Mouse (Mus musculus): ENCODE data around the gene Fgd3. TPM values are rescaled to one million over a fixed set of nuclear protein-coding genes. Genes with fewer than 3 reads are reported as not detected.

Gene Fgd3
- polyA plus RNA-seq, 1 experiment from 2014 or later: 0.58 TPM

- H3K9ac ChIP-seq (ENCODE audit: low read depth, low read length): no peak overlapping the region
- no peaks in the 10 kb centered on the region for H3K4me1 ChIP-seq (ENCODE audit: control insufficient read depth, insufficient read depth, low read length)
- no peak overlapping the region for H3K4me3 ChIP-seq (ENCODE audit: low read depth, low read length)
- ATAC-seq (ENCODE audit: low read depth) (no peak), DNase-seq (ENCODE audit: low spot score) (no peak)
- no peak overlapping the region for H3K27ac ChIP-seq (replicated peaks; ENCODE audit: low read depth, low read length)
- H3K4me2 ChIP-seq (ENCODE audit: low read depth, low read length): no peak overlapping the region
- WGBS: 82% methylated on average over 6 of the region's 6 CpGs
- H3K9me3 ChIP-seq (ENCODE audit: control insufficient read depth, low read length): peaks cover 5% of the 10 kb centered on the region; the same call in 1 of the 2 replicates
- H3K27me3 ChIP-seq (replicated peaks; ENCODE audit: control insufficient read depth, insufficient read depth, low read length): no peaks in the 10 kb centered on the region
- H3K36me3 ChIP-seq (ENCODE audit: control insufficient read depth, insufficient read depth, low read length): no peaks in the 10 kb centered on the region
These were observed 32.9 kb downstream of the Fgd3 start for GRCm38 (mm10) chr13:49287224-49287623.

- WGBS: 80% methylated on average over 3 of the region's 3 CpGs
- Histone ChIP-seq H3K27me3 (replicated peaks; ENCODE audit: control insufficient read depth, insufficient read depth, low read length) (no peaks in the 10 kb centered on the region), H3K27ac (replicated peaks; ENCODE audit: low read depth, low read length) (no peak overlapping the region), H3K4me1 (ENCODE audit: control insufficient read depth, insufficient read depth, low read length) (no peaks in the 10 kb centered on the region), H3K9me3 (ENCODE audit: control insufficient read depth, low read length) (peaks cover 5% of the 10 kb centered on the region; the same call in 1 of the 2 replicates), H3K4me2 (ENCODE audit: low read depth, low read length) (no peak overlapping the region), H3K4me3 (ENCODE audit: low read depth, low read length) (no peak overlapping the region), H3K36me3 (ENCODE audit: control insufficient read depth, insufficient read depth, low read length) (no peaks in the 10 kb centered on the region), H3K9ac (ENCODE audit: low read depth, low read length) (no peak overlapping the region)
- no peak for DNase-seq (ENCODE audit: low spot score)
- ATAC-seq (ENCODE audit: low read depth): no peak
These were observed 33.4 kb downstream of the Fgd3 start for GRCm38 (mm10) chr13:49286750-49287149.

- ATAC-seq (ENCODE audit: low read depth) (no peak), DNase-seq (ENCODE audit: low spot score) (no peak)
- Histone ChIP-seq H3K9ac (ENCODE audit: low read depth, low read length) (no peak overlapping the region), H3K4me1 (ENCODE audit: control insufficient read depth, insufficient read depth, low read length) (no peaks in the 10 kb centered on the region), H3K27me3 (replicated peaks; ENCODE audit: control insufficient read depth, insufficient read depth, low read length) (no peaks in the 10 kb centered on the region), H3K27ac (replicated peaks; ENCODE audit: low read depth, low read length) (no peak overlapping the region), H3K4me3 (ENCODE audit: low read depth, low read length) (no peak overlapping the region), H3K36me3 (ENCODE audit: control insufficient read depth, insufficient read depth, low read length) (no peaks in the 10 kb centered on the region), H3K4me2 (ENCODE audit: low read depth, low read length) (no peak overlapping the region), H3K9me3 (ENCODE audit: control insufficient read depth, low read length) (peaks cover 4% of the 10 kb centered on the region; the same call in 1 of the 2 replicates)
- 73% methylated on average over 9 of the region's 9 CpGs for WGBS
These were observed 36.4 kb downstream of the Fgd3 start for GRCm38 (mm10) chr13:49283686-49284085.

- Histone ChIP-seq H3K4me2 (ENCODE audit: low read depth, low read length) (no peak overlapping the region), H3K36me3 (ENCODE audit: control insufficient read depth, insufficient read depth, low read length) (no peaks in the 10 kb centered on the region), H3K27ac (replicated peaks; ENCODE audit: low read depth, low read length) (no peak overlapping the region), H3K27me3 (replicated peaks; ENCODE audit: control insufficient read depth, insufficient read depth, low read length) (no peaks in the 10 kb centered on the region), H3K9me3 (ENCODE audit: control insufficient read depth, low read length) (peaks cover 4% of the 10 kb centered on the region; the same call in 1 of the 2 replicates), H3K9ac (ENCODE audit: low read depth, low read length) (no peak overlapping the region), H3K4me3 (ENCODE audit: low read depth, low read length) (no peak overlapping the region), H3K4me1 (ENCODE audit: control insufficient read depth, insufficient read depth, low read length) (no peaks in the 10 kb centered on the region)
- ATAC-seq (ENCODE audit: low read depth) (no peak), DNase-seq (ENCODE audit: low spot score) (no peak)
- 42% methylated on average over 2 of the region's 2 CpGs for WGBS
These were observed 37.9 kb downstream of the Fgd3 start for GRCm38 (mm10) chr13:49282168-49282567.

GRCm38 (mm10) chr13:49271831-49272765, 48.0 kb downstream of the Fgd3 start:
- Histone ChIP-seq H3K36me3 (ENCODE audit: control insufficient read depth, insufficient read depth, low read length) (no peaks in the 10 kb centered on the region), H3K27me3 (replicated peaks; ENCODE audit: control insufficient read depth, insufficient read depth, low read length) (no peaks in the 10 kb centered on the region), H3K4me2 (ENCODE audit: low read depth, low read length) (no peak overlapping the region), H3K9ac (ENCODE audit: low read depth, low read length) (no peak overlapping the region), H3K4me3 (ENCODE audit: low read depth, low read length) (no peak overlapping the region), H3K27ac (replicated peaks; ENCODE audit: low read depth, low read length) (no peak overlapping the region), H3K9me3 (ENCODE audit: control insufficient read depth, low read length) (no peaks in the 10 kb centered on the region), H3K4me1 (ENCODE audit: control insufficient read depth, insufficient read depth, low read length) (no peaks in the 10 kb centered on the region)
- 65% methylated on average over 5 of the region's 5 CpGs for WGBS
- ATAC-seq (ENCODE audit: low read depth) (no peak; the same call in 1 of the 2 replicates), DNase-seq (ENCODE audit: low spot score) (no peak)

- Histone ChIP-seq H3K9me3 (ENCODE audit: control insufficient read depth, low read length) (no peaks in the 10 kb centered on the region), H3K36me3 (ENCODE audit: control insufficient read depth, insufficient read depth, low read length) (no peaks in the 10 kb centered on the region), H3K4me2 (ENCODE audit: low read depth, low read length) (no peak overlapping the region), H3K4me3 (ENCODE audit: low read depth, low read length) (no peak overlapping the region), H3K4me1 (ENCODE audit: control insufficient read depth, insufficient read depth, low read length) (no peaks in the 10 kb centered on the region), H3K27me3 (replicated peaks; ENCODE audit: control insufficient read depth, insufficient read depth, low read length) (no peaks in the 10 kb centered on the region), H3K9ac (ENCODE audit: low read depth, low read length) (no peak overlapping the region), H3K27ac (replicated peaks; ENCODE audit: low read depth, low read length) (no peak overlapping the region)
- DNase-seq (ENCODE audit: low spot score) (no peak), ATAC-seq (ENCODE audit: low read depth) (no peak)
- WGBS: 74% methylated on average over 8 of the region's 8 CpGs
These were observed 49.6 kb downstream of the Fgd3 start for GRCm38 (mm10) chr13:49270500-49270899.

- Histone ChIP-seq H3K4me1 (ENCODE audit: control insufficient read depth, insufficient read depth, low read length) (no peaks in the 10 kb centered on the region), H3K27me3 (replicated peaks; ENCODE audit: control insufficient read depth, insufficient read depth, low read length) (no peaks in the 10 kb centered on the region), H3K4me2 (ENCODE audit: low read depth, low read length) (no peak overlapping the region), H3K9me3 (ENCODE audit: control insufficient read depth, low read length) (no peaks in the 10 kb centered on the region), H3K4me3 (ENCODE audit: low read depth, low read length) (no peak overlapping the region), H3K9ac (ENCODE audit: low read depth, low read length) (no peak overlapping the region), H3K36me3 (ENCODE audit: control insufficient read depth, insufficient read depth, low read length) (no peaks in the 10 kb centered on the region), H3K27ac (replicated peaks; ENCODE audit: low read depth, low read length) (no peak overlapping the region)
- ATAC-seq (ENCODE audit: low read depth) (no peak), DNase-seq (ENCODE audit: low spot score) (no peak)
- WGBS: 36% methylated on average over 2 of the region's 2 CpGs
These were observed 52.5 kb downstream of the Fgd3 start for GRCm38 (mm10) chr13:49267645-49268044.

- H3K27me3 ChIP-seq (replicated peaks; ENCODE audit: control insufficient read depth, insufficient read depth, low read length): no peaks in the 10 kb centered on the region
- WGBS: 70% methylated on average over 15 of the region's 15 CpGs
- no peak for ATAC-seq (ENCODE audit: low read depth)
These were observed 59.9 kb downstream of the Fgd3 start for GRCm38 (mm10) chr13:49260036-49260722.

More at GRCm38 (mm10) chr13:49260036-49260722, 59.9 kb downstream of the Fgd3 start:
- no peak overlapping the region for H3K9ac ChIP-seq (ENCODE audit: low read depth, low read length)
- no peak for DNase-seq (ENCODE audit: low spot score)
- H3K4me2 ChIP-seq (ENCODE audit: low read depth, low read length): no peak overlapping the region
- no peak overlapping the region for H3K27ac ChIP-seq (replicated peaks; ENCODE audit: low read depth, low read length)
- no peaks in the 10 kb centered on the region for H3K4me1 ChIP-seq (ENCODE audit: control insufficient read depth, insufficient read depth, low read length)
- no peaks in the 10 kb centered on the region for H3K36me3 ChIP-seq (ENCODE audit: control insufficient read depth, insufficient read depth, low read length)
- H3K9me3 ChIP-seq (ENCODE audit: control insufficient read depth, low read length): no peaks in the 10 kb centered on the region
- no peak overlapping the region for H3K4me3 ChIP-seq (ENCODE audit: low read depth, low read length)

Data from embryonic facial prominence, embryonic 14.5 days (tissue).